Mouse (Mus musculus): ENCODE data around the gene Olfr1128.

GRCm38 (mm10) chr2:87545442-87545841 is at the start of gene Olfr1128:
- no peak for TF ChIP-seq POLR2A (IDR thresholded peaks at IDR 0.05; ENCODE audit: borderline replicate concordance, low read depth, low read length)
- no peak for TF ChIP-seq CTCF (IDR thresholded peaks at IDR 0.05; ENCODE audit: low read depth, low read length)
